Mouse (Mus musculus) ES-CJ7 (cell line): ENCODE measurements at regions not wholly inside any gene's neighbourhood (a gene's known extent, or its start where the extent isn't known, plus 50 kb on each side); places are given as distances from the start of the nearest gene placed in this dataset.

ENCODE experiments used
- DNase-seq: peaks from one replicate; pipeline ENCODE4 v3.0.0; 2011; ENCODE audit warnings: low read depth, low spot score

GRCm38 (mm10) chrX:119852436-119852835 is 74.6 kb upstream of the Pabpc5 start:
- DNase-seq: peak; percentile 1
